Mouse (Mus musculus) stomach, postnatal 0 days (tissue): Measurements from ENCODE around the gene Bpifb1. TPM values are rescaled to one million over a fixed set of nuclear protein-coding genes. Genes with fewer than 3 reads are reported as not detected.
A peak's percentile ranks its signal among the peaks of the same experiment; 100 is the strongest.

Experiments used
- ATAC-seq: fragments of 200-750 bp; cut with Nextera tagmentation; 2 replicates; pipeline ENCODE4 v1.8.0; 2017; ENCODE audit not compliant: low FRiP score, low TSS enrichment
- DNase-seq: peaks from one replicate; pipeline ENCODE4 v3.0.0-alpha.2; 2016; ENCODE audit warnings: low spot score
- H3K27ac ChIP-seq: fragments of 300-500 bp; sonication (generic); replicated peaks from 2 replicates; pipeline ENCODE4 v1.5.1; 2014; ENCODE audit warnings: mild to moderate bottlenecking, control low read depth
- H3K27me3 ChIP-seq: fragments of 300-500 bp; sonication (generic); 2 replicates; pipeline ENCODE4 v1.6.1; 2014; ENCODE audit warnings: low read length; ENCODE audit not compliant: control insufficient read depth, insufficient read depth
- H3K36me3 ChIP-seq: fragments of 300-500 bp; sonication (generic); 2 replicates; pipeline ENCODE4 v1.6.1; 2014; ENCODE audit warnings: low read length, mixed read lengths; ENCODE audit not compliant: control insufficient read depth, insufficient read depth
- H3K4me1 ChIP-seq: fragments of 300-500 bp; sonication (generic); replicated peaks from 2 replicates; pipeline ENCODE4 v1.6.1; 2014; ENCODE audit warnings: antibody characterized with exemption; ENCODE audit not compliant: control insufficient read depth, insufficient read depth
- H3K4me2 ChIP-seq: fragments of 300-500 bp; sonication (generic); replicated peaks from 2 replicates; pipeline ENCODE4 v1.6.1; 2014; ENCODE audit warnings: low read depth, mild to moderate bottlenecking, control low read depth, moderate library complexity
- H3K4me3 ChIP-seq: fragments of 300-500 bp; sonication (generic); 2 replicates; pipeline ENCODE4 v1.5.1; 2014; ENCODE audit warnings: low read depth, low read length, control low read depth
- H3K9ac ChIP-seq: fragments of 300-500 bp; sonication (generic); 2 replicates; pipeline ENCODE4 v1.6.1; 2014; ENCODE audit warnings: mild to moderate bottlenecking, low read length, control low read depth, mixed read lengths
- H3K9me3 ChIP-seq: fragments of 300-500 bp; sonication (generic); 2 replicates; pipeline ENCODE4 v1.6.1; 2016; ENCODE audit warnings: low read length; ENCODE audit not compliant: control insufficient read depth
- CTCF ChIP-seq: IDR thresholded peaks from 2 replicates; pipeline ENCODE4 v1.5.1; 2016; ENCODE audit warnings: antibody characterized with exemption, low read depth, mild to moderate bottlenecking, moderate library complexity
- EP300 ChIP-seq: optimal IDR thresholded peaks from 2 replicates; pipeline ENCODE3; 2016; ENCODE audit warnings: antibody characterized with exemption
- WGBS: fragments of 180-500 bp; shearing (Covaris S2); extraction: QIAGEN DNeasy Blood & Tissue Kit; methylation state at CpG from one replicate; pipeline ENCODE4 v1.1.7; 2014; 5-methylcytosine and 5-hydroxymethylcytosine counted together
- polyA plus RNA-seq: library from polyadenylated mRNA; unstranded; fragments of >200 nt; fragmentation: Nextera tagmentation; extraction: Ambion mirVana; gene quantifications from 2 replicates; pipeline ENCODE4 v1.2.1, GENCODE M21; 2015

The Bpifb1 gene
- polyA plus RNA-seq, 1 experiment from 2014 or later, result 10,886 TPM

DNA sequence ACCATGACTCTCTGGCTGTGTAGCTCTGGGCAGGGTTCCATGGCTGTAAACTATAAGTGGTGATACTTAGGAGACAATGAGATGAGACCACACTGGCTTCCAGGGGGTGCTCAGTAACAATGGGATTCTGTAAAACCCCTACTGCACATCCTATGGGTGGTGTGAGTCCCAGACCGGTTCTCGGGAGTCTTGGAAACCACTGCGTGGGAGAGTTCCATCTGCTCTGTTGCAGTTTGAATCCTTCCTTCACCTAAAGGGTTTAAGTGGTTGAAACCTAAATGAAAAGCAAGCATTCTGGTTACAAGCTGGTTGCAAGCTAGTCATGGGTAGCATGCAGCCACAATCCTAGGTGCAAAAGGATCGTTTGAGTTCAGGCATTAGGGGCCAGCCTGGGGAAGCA lies 21.3 kb downstream of the Bpifb1 start:
- Histone ChIP-seq H3K9ac (no peak overlapping the region), H3K27me3 (no peaks in the 10 kb centered on the region), H3K36me3 (no peaks in the 10 kb centered on the region), H3K4me2 (no peak overlapping the region), H3K9me3 (no peaks in the 10 kb centered on the region), H3K4me1 (no peaks in the 10 kb centered on the region), H3K27ac (no peak overlapping the region), H3K4me3 (no peak overlapping the region)
- no peak for DNase-seq
- WGBS, result 86% methylated on average over 4 of the region's 4 CpGs
- no peak for ATAC-seq
- TF ChIP-seq EP300, result no peak
- TF ChIP-seq CTCF, result no peak

DNA sequence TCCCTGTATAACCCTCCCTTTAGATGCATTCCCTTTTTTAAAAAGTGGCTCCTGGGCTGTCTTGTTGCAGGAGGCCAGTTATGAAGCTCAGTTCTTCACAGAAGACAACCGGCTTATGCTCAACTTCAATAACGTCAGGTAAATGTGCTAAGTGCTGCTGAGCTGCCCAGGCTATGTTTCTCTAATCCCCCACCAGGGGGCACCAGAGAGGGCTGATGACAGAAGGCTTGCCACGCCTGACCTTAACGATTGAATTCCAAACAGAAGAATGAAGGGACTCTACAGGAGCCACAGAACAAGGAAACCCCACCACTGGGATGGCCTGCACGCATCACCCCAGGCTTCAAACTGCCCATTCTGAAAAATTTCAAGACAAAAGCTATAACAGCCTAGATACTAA lies 24.6 kb downstream of the Bpifb1 start:
- ATAC-seq, result peak; percentile 45
- H3K27ac ChIP-seq, result no peak overlapping the region
- WGBS, result 7% methylated on average over 5 of the region's 5 CpGs

DNA sequence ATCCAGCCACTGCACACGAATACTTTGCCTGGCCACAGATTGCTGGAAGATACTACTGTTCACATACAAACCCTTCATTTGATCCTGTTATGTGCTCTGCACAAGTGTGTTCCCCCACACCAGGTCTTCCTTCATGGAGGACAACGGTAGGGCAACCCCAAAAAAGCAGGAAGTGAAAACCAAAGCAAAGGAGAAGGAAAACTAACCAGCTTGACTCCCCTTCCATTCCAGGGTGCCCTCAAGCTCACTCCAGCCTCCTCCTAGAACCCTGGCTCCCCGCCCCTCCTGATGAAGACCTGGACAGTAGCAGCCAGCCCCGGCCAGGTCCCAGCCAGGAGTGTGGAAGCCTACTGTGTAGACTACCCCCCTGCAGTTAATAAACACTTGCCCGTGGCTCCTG lies 29.3 kb downstream of the Bpifb1 start:
- WGBS, result 66% methylated on average over 5 of the region's 5 CpGs
- Histone ChIP-seq H3K4me1 (no peaks in the 10 kb centered on the region), H3K4me2 (no peak overlapping the region), H3K27ac (no peak overlapping the region), H3K36me3 (no peaks in the 10 kb centered on the region), H3K9ac (no peak overlapping the region), H3K4me3 (no peak overlapping the region), H3K9me3 (no peaks in the 10 kb centered on the region), H3K27me3 (no peaks in the 10 kb centered on the region)
- TF ChIP-seq EP300, result no peak
- no peak for TF ChIP-seq CTCF
- DNase-seq (no peak), ATAC-seq (no peak)

More for the DNA sequence above, 24.6 kb downstream of the Bpifb1 start:
- Histone ChIP-seq H3K4me1 (no peaks in the 10 kb centered on the region), H3K27me3 (no peaks in the 10 kb centered on the region), H3K4me3 (no peak overlapping the region), H3K9me3 (no peaks in the 10 kb centered on the region), H3K9ac (no peak overlapping the region), H3K4me2 (no peak overlapping the region), H3K36me3 (no peaks in the 10 kb centered on the region)
- DNase-seq, result peak; percentile 85
- peak; percentile 89 for TF ChIP-seq CTCF
- no peak for TF ChIP-seq EP300

DNA sequence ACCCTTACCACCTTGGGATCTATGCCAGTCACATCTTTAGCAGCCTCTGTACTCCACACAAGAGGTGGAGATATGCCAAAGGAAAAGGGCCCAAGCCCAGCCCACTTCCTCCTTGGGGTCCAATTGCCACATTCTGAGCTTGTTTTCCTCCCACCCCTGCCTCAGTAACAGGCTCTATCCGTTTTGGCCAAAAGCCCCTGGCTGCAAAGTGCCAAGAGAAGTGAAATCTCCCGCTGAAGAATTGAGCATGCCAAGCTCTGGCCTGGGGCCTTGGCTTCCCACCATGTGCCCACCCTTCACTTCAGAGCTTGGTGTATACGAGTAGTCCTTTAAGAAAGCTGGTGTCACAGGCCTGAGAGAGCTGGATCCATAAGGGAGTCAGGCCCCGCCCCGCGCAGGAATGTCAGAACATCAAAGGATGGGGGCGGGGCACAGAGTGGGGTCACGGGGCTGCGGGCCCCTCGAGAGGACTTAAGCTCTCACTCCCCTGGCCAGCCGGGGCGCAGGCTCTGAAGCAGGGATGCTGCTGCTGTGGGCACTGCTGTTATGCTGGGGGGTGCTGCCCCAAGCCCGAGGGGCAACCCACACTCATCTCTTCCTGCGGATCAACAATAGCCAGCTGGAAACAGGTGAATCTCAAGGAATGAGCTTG lies 32.8 kb downstream of the Bpifb1 start, which contains the start of gene Bpifb5:
Gene Bpifb5, plus strand, starts transcription at position 478 of the 652 bp plus-strand sequence.
- WGBS, result 5% methylated on average over 14 of the region's 14 CpGs
- DNase-seq (peak; percentile 64), ATAC-seq (no peak; the same call in 1 of the 2 replicates)
- H3K4me1 ChIP-seq, result no peaks in the 10 kb centered on the region
- H3K27me3 ChIP-seq, result no peaks in the 10 kb centered on the region
- no peak within 1 kb of the TSS for H3K4me3 ChIP-seq
- no peaks in the 10 kb centered on the region for H3K9me3 ChIP-seq
- H3K36me3 ChIP-seq, result no peaks in the 10 kb centered on the region
- H3K9ac ChIP-seq, result no peak within 1 kb of the TSS
- TF ChIP-seq EP300 (no peak), CTCF (no peak)
- 0 out of 2 replicates have a peak within 1 kb of the TSS, but pooled peaks have one; percentile 14 for H3K4me2 ChIP-seq
- H3K27ac ChIP-seq, result no peak within 1 kb of the TSS; the same call in 1 of the 2 replicates

DNA sequence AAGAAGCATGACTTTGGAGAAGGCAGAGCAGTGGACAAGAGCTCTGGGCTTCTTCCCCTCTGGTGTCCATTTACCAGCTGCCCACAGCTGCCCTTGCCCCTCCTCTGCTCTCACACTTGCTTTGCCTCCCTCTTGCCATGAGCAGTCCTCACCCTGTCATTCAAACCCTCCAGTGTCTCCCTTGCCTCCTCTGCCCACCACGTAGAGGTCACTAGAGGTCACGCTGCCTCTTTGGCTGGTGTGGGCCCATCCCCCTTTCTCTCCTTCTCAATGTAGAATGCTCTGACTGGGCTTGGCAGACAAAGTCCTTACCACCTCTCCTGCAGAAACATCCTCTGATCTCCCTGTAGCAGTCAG lies 33.3 kb downstream of the Bpifb1 start:
- H3K9me3 ChIP-seq, result no peaks in the 10 kb centered on the region
- no peaks in the 10 kb centered on the region for H3K36me3 ChIP-seq
- H3K4me1 ChIP-seq, result no peaks in the 10 kb centered on the region
- no peak overlapping the region for H3K27ac ChIP-seq
- H3K4me2 ChIP-seq, result no peak overlapping the region
- no peak overlapping the region for H3K9ac ChIP-seq
- WGBS, result 45% methylated on average over 2 of the region's 2 CpGs
- H3K4me3 ChIP-seq, result no peak overlapping the region
- DNase-seq, result peak; percentile 37
- ATAC-seq, result no peak
- H3K27me3 ChIP-seq, result no peaks in the 10 kb centered on the region
- no peak for TF ChIP-seq EP300
- no peak for TF ChIP-seq CTCF

DNA sequence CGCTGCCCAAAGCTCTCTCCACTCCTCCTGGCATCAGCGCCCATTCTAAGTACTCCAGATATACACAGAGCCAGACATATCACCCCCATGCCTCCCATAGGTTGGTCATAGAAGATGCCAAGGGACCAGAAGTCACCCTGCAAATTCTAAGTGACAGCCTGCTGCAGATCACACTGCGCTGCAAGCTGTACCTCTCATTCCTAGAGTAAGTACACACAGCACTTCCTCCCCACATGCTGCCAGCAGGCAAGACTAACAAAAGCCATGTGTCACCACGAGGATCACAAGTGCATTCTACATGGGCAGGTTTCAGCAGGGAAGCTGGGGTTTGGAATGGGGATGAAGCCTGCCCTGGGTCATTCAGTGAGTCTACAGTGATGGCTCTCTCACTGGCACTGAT lies 36.4 kb downstream of the Bpifb1 start:
- Histone ChIP-seq H3K9ac (no peak overlapping the region), H3K9me3 (no peaks in the 10 kb centered on the region), H3K4me2 (no peak overlapping the region), H3K4me3 (no peak overlapping the region), H3K36me3 (no peaks in the 10 kb centered on the region), H3K27me3 (no peaks in the 10 kb centered on the region), H3K4me1 (no peaks in the 10 kb centered on the region), H3K27ac (no peak overlapping the region)
- ATAC-seq (no peak), DNase-seq (no peak)
- WGBS, result 68% methylated on average over 4 of the region's 4 CpGs
- TF ChIP-seq CTCF, result no peak
